Mouse (Mus musculus) gastrocnemius, adult 2 months (tissue): ENCODE data around the gene Ppp4r3a. TPM values are rescaled to one million over a fixed set of nuclear protein-coding genes. Genes with fewer than 3 reads are reported as not detected.
A peak's percentile ranks its signal among the peaks of the same experiment; 100 is the strongest.

Source experiments
- DNase-seq: peaks from one replicate; pipeline ENCODE4 v3.0.0; 2022
- H3K27ac ChIP-seq: fragments of 200-600 bp; 2 replicates; pipeline ENCODE4 v1.8.1; 2022; ENCODE audit warnings: mild to moderate bottlenecking
- H3K4me3 ChIP-seq: fragments of 200-600 bp; 2 replicates; pipeline ENCODE4 v1.8.1; 2022; ENCODE audit warnings: mild to moderate bottlenecking, moderate library complexity
- CTCF ChIP-seq: fragments of 200-600 bp; IDR thresholded peaks from 2 replicates; pipeline ENCODE4 v1.8.1; 2022; ENCODE audit warnings: antibody characterized with exemption, mild to moderate bottlenecking, moderate library complexity
- intact Hi-C: fragments of 180-260 bp; cut with DNase I; formaldehyde crosslinking; loops from one replicate; pipeline ENCODE4 v1.15.1; 2025
- microRNA-seq: library from miRNA; unstranded; fragments of <30 nt; microRNA quantifications from one replicate; pipeline ENCODE4 v1.2.0, GENCODE M21; 2021
- total RNA-seq, 2 experiments: library from RNA; stranded (reverse); gene quantifications; 2 replicates each; pipeline ENCODE4 v1.2.3; 2021

Ppp4r3a gene
- total RNA-seq, 2 experiments from 2014 or later, result 19.9 to 20.6 TPM

- DNase-seq, result no peak
Observed at GRCm38 (mm10) chr12:100991119-100991518, 92.4 kb downstream of the Ppp4r3a start.

GRCm38 (mm10) chr12:100990291-100990690 lies 93.2 kb downstream of the Ppp4r3a start:
- no peak for DNase-seq
- intact Hi-C loops, result no loop called here
- no peak overlapping the region for H3K4me3 ChIP-seq
- no peak for TF ChIP-seq CTCF
- peak overlapping the region; percentile 81 for H3K27ac ChIP-seq

More at GRCm38 (mm10) chr12:100991119-100991518, 92.4 kb downstream of the Ppp4r3a start:
- H3K27ac ChIP-seq, result peak overlapping the region; percentile 81
- no peak overlapping the region for H3K4me3 ChIP-seq
- intact Hi-C loops, result no loop called here
- TF ChIP-seq CTCF, result no peak

- Histone ChIP-seq H3K4me3 (no peak overlapping the region), H3K27ac (peak overlapping the region; percentile 81)
- no peak for DNase-seq
- intact Hi-C loops, result no loop called here
- no peak for TF ChIP-seq CTCF
Observed at GRCm38 (mm10) chr12:100989780-100990288, 93.7 kb downstream of the Ppp4r3a start.

Small RNAs within 50 kb of the gene (microRNA-seq; reads per million reads assigned to microRNA genes)
- gene Mir1190, result not detected

Other genes starting within 250 kb of the Ppp4r3a start
- gene Gpr68, start 175.5 kb downstream of the Ppp4r3a start, total RNA-seq, result under 1 TPM in 1 of 2 experiments, not detected in 1; 0.14 TPM
- gene Ccdc88c, start 54.6 kb downstream of the Ppp4r3a start, total RNA-seq, result 10 to 100 TPM; 28.4 to 34.7 TPM